ENCODE assay signal across 4 mouse cellular contexts in the genomic region with DNA sequence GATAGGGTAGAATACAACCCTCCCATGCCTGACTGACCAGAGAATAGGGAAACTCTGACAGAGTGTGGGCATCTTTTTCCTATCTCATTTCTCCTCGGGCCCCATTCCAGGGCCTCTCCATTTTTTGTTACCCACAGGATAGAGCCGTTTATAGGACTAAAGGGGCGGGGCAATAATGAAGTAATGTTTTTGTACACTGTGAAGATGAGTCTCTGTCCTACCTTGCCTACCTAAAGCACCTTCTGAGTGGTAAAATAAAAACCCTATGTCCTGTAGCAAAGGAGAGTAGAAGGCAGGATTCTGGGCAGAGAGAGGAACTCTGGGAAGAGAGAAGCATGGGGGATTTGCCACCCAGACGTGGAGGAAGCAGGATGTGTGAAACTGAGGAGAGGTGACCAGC. TPM values are rescaled to one million over a fixed set of nuclear protein-coding genes. Genes with fewer than 3 reads are reported as not detected.
"Had no signal": no experiment of that assay in that cellular context is flagged by ENCODE, and none has a peak within 500 bp of the region (broad histone marks: within the 10 kb centered on the region; RNA-seq: fewer than 3 reads in every experiment).

No protein-coding gene starts in this region.

RNA-seq across cellular contexts. Expression of a gene that starts 5.1 kb away (rescaled TPM):
- total RNA-seq: layer of hippocampus, adult 2 months; layer of hippocampus, postnatal 25 days had no signal
- polyA plus RNA-seq: myocyte had no signal

RNA-seq across cellular contexts. Expression of a gene that starts 50.3 kb away (rescaled TPM):
- polyA plus RNA-seq: neural tube, embryonic 13.5 days had no signal
